Mouse (Mus musculus): Measurements from ENCODE around the gene Afm. TPM values are rescaled to one million over a fixed set of nuclear protein-coding genes. Genes with fewer than 3 reads are reported as not detected.

The Afm gene
- polyA plus RNA-seq, 1 experiment from 2014 or later, result not detected

GRCm38 (mm10) chr5:90588708-90589595 lies 70.2 kb downstream of the Afm start:
- Histone ChIP-seq H3K36me3 (no peaks in the 10 kb centered on the region), H3K9me3 (no peaks in the 10 kb centered on the region), H3K4me2 (replicated peaks) (peak overlapping the region; percentile 65), H3K4me1 (no peaks in the 10 kb centered on the region), H3K27ac (no peak overlapping the region), H3K27me3 (replicated peaks) (no peaks in the 10 kb centered on the region), H3K9ac (0 out of 2 replicates have a peak overlapping the region, but pooled peaks have one; percentile 21), H3K4me3 (peak overlapping the region; percentile 27; the same call in 1 of the 2 replicates)
- ATAC-seq (ENCODE audit: low FRiP score, low read depth), result peak; percentile 67
- 25% methylated on average over 25 of the region's 25 CpGs for WGBS

- no peak overlapping the region for H3K9ac ChIP-seq
- H3K27ac ChIP-seq, result no peak overlapping the region
- H3K4me3 ChIP-seq, result no peak overlapping the region
- no peak overlapping the region for H3K4me2 ChIP-seq (replicated peaks)
- H3K9me3 ChIP-seq, result no peaks in the 10 kb centered on the region
- no peaks in the 10 kb centered on the region for H3K4me1 ChIP-seq
- H3K27me3 ChIP-seq (replicated peaks), result no peaks in the 10 kb centered on the region
- ATAC-seq (ENCODE audit: low FRiP score, low read depth), result no peak
- no peaks in the 10 kb centered on the region for H3K36me3 ChIP-seq
- 88% methylated on average over 10 of the region's 10 CpGs for WGBS
Observed at GRCm38 (mm10) chr5:90590676-90591075, 71.9 kb downstream of the Afm start.

GRCm38 (mm10) chr5:90591936-90592335 lies 73.2 kb downstream of the Afm start:
- Histone ChIP-seq H3K4me2 (replicated peaks) (no peak overlapping the region), H3K4me3 (no peak overlapping the region), H3K9ac (no peak overlapping the region), H3K9me3 (no peaks in the 10 kb centered on the region), H3K4me1 (no peaks in the 10 kb centered on the region), H3K27me3 (replicated peaks) (no peaks in the 10 kb centered on the region), H3K27ac (no peak overlapping the region), H3K36me3 (no peaks in the 10 kb centered on the region)
- ATAC-seq (ENCODE audit: low FRiP score, low read depth), result no peak
- WGBS, result 87% methylated on average over 6 of the region's 6 CpGs

GRCm38 (mm10) chr5:90594945-90595344 lies 76.2 kb downstream of the Afm start:
- ATAC-seq (ENCODE audit: low FRiP score, low read depth), result no peak
- Histone ChIP-seq H3K4me2 (replicated peaks) (no peak overlapping the region), H3K27ac (no peak overlapping the region), H3K9ac (no peak overlapping the region), H3K27me3 (replicated peaks) (no peaks in the 10 kb centered on the region), H3K4me3 (no peak overlapping the region), H3K4me1 (no peaks in the 10 kb centered on the region), H3K36me3 (no peaks in the 10 kb centered on the region), H3K9me3 (no peaks in the 10 kb centered on the region)
- 89% methylated on average over 13 of the region's 13 CpGs for WGBS

- WGBS, result 88% methylated on average over 6 of the region's 6 CpGs
- Histone ChIP-seq H3K9ac (no peak overlapping the region), H3K4me1 (no peaks in the 10 kb centered on the region), H3K27me3 (replicated peaks) (no peaks in the 10 kb centered on the region), H3K4me3 (no peak overlapping the region), H3K4me2 (replicated peaks) (no peak overlapping the region), H3K9me3 (no peaks in the 10 kb centered on the region), H3K27ac (no peak overlapping the region), H3K36me3 (no peaks in the 10 kb centered on the region)
- no peak for ATAC-seq (ENCODE audit: low FRiP score, low read depth)
Observed at GRCm38 (mm10) chr5:90596155-90596554, 77.4 kb downstream of the Afm start.

GRCm38 (mm10) chr5:90601469-90601868 lies 82.7 kb downstream of the Afm start:
- no peaks in the 10 kb centered on the region for H3K36me3 ChIP-seq
- H3K4me2 ChIP-seq (replicated peaks), result no peak overlapping the region
- H3K27ac ChIP-seq, result no peak overlapping the region
- no peak overlapping the region for H3K4me3 ChIP-seq
- 22% methylated on average over 6 of the region's 6 CpGs for WGBS
- no peak; the same call in 1 of the 2 replicates for ATAC-seq (ENCODE audit: low FRiP score, low read depth)
- no peaks in the 10 kb centered on the region for H3K4me1 ChIP-seq
- H3K9me3 ChIP-seq, result no peaks in the 10 kb centered on the region
- H3K9ac ChIP-seq, result no peak overlapping the region
- no peaks in the 10 kb centered on the region for H3K27me3 ChIP-seq (replicated peaks)

Other genes with a start within 250 kb of the Afm start
- gene Ankrd17, start 152.4 kb upstream of the Afm start, polyA plus RNA-seq (2016; fragmentation: Nextera tagmentation; extraction: Ambion mirVana), result 29.7 and 30.5 TPM in 2 replicates
- 6.4 and 6.5 TPM in 2 replicates for gene Gm9958, start 151.7 kb upstream of the Afm start, polyA plus RNA-seq (2016; fragmentation: Nextera tagmentation; extraction: Ambion mirVana)
- 0.81 and 1.4 TPM in 2 replicates for gene Alb, start 58.0 kb upstream of the Afm start, polyA plus RNA-seq (2016; fragmentation: Nextera tagmentation; extraction: Ambion mirVana)
- gene Afp, start 28.2 kb upstream of the Afm start, polyA plus RNA-seq (2016; fragmentation: Nextera tagmentation; extraction: Ambion mirVana), result 2.6 and 5.0 TPM in 2 replicates
- not detected in 2 replicates for gene 5830473C10Rik, start 42.2 kb downstream of the Afm start, polyA plus RNA-seq (2016; fragmentation: Nextera tagmentation; extraction: Ambion mirVana)
- 0.27 TPM in 2 replicates for gene Rassf6, start 121.7 kb downstream of the Afm start, polyA plus RNA-seq (2016; fragmentation: Nextera tagmentation; extraction: Ambion mirVana)
- gene Cxcl5, start 240.4 kb downstream of the Afm start, polyA plus RNA-seq (2016; fragmentation: Nextera tagmentation; extraction: Ambion mirVana), result 0.10 TPM in 1 of 2 replicates, not detected in the other
- gene Ppbp, start 249.6 kb downstream of the Afm start, polyA plus RNA-seq (2016; fragmentation: Nextera tagmentation; extraction: Ambion mirVana), result 9.7 and 10.9 TPM in 2 replicates

All from neural tube, embryonic 12.5 days (tissue).